Mouse (Mus musculus): ENCODE measurements around the gene Exoc4.

DNA sequence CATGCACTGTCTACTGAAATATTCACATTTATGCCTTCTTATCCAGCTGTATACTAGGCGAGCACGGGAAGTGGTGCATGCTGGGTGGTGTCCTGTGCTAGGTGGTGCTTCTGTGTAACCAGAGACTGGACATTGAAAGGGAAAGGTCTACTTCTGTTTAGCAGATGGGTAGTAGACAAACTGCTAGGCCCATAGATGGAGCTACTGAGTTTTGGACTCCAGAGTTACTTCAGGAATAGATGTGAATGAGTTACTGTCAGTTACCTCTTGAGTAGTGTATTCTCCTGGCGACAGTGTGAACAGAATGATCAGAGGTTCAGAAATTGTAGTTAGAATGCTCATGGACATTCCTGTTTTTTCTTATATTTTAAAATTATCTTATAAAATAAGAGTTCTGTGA, 48.7 kb downstream of the Exoc4 start:
- TF ChIP-seq EP300 (IDR thresholded peaks at IDR 0.05; ENCODE audit: low read length) (no peak), RAD21 (IDR thresholded peaks at IDR 0.05; ENCODE audit: low read depth, low read length) (peak; percentile 15), CTCF (conservative IDR thresholded peaks at IDR 0.05 in 1 of 2, IDR thresholded peaks at IDR 0.05 in 1 of 2; ENCODE audit: low read depth in 2 of 2, low read length in 2 of 2) (peak in 1 of 2 experiments; percentile 41; a peak in 2 of 4 replicates), ZMIZ1 (IDR thresholded peaks at IDR 0.05; ENCODE audit: low read depth, low read length) (no peak)
